Mouse (Mus musculus) liver, embryonic 14.5 days (tissue): Measurements from ENCODE around the gene Plb1.

Source experiments
- CTCF ChIP-seq: IDR thresholded peaks from 2 replicates; pipeline ENCODE4 v1.5.1; 2016; ENCODE audit warnings: antibody characterized with exemption, low read depth, control low read depth
- EP300 ChIP-seq: IDR thresholded peaks from 2 replicates; pipeline ENCODE4 v1.6.1; 2016; ENCODE audit warnings: antibody characterized with exemption, low read depth

DNA sequence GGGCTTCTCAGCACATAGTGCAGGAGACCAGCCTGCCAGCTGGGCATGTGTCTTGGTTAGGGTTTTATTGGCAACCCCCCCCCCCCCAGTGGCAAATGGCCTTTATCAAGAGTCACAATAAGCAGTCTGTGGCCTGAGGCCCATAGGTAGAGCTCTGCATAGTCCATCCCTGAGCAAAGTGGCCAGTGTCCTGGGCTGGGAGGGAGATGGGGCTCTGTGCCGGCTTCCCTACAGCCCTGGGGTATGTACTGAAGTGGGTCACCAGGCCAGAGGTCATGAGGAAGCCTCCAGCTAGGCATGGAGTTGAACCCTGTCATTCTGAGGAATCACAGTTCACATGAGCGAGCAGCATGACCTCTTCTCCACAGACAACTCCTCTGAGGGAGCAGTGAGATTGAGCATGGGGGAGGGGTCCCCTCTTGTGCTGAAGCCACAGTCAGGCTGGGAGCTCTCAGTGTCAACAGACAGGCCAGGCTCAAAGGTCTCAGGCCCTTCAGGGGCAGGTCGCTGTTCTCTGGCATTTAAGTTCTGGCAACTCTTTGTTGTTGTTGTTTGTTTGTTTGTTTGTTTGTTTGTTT, 79.2 kb downstream of the Plb1 start:
- TF ChIP-seq CTCF (no peak), EP300 (no peak)
